Mouse (Mus musculus): ENCODE measurements around the gene Card11.

The Card11 gene

DNA sequence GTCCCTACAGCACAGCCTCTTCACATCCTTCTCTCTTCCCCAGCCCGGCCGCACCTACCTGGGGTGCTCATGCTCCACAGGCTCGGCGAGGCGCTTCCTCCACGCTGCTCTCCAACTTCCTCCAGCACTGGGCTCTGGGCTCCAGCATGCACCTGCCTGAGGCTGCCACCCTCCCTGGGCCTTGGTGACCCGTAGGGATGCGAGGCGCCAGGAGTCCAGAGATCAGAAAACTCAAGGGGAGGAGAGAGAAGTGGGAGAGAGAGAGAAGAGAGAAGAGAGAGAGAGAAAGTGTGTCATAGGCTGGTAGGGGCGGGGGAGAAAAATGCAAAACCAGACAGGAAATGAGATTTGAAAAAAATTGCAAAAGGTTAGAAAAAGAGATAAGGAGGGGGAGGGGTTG lies at the start of gene Card11:
TSS of gene Card11 (minus strand) at position 234 of the 400 bp plus-strand sequence.
- peak; percentile 70 for DNase-seq (ENCODE audit: low read depth)

DNA sequence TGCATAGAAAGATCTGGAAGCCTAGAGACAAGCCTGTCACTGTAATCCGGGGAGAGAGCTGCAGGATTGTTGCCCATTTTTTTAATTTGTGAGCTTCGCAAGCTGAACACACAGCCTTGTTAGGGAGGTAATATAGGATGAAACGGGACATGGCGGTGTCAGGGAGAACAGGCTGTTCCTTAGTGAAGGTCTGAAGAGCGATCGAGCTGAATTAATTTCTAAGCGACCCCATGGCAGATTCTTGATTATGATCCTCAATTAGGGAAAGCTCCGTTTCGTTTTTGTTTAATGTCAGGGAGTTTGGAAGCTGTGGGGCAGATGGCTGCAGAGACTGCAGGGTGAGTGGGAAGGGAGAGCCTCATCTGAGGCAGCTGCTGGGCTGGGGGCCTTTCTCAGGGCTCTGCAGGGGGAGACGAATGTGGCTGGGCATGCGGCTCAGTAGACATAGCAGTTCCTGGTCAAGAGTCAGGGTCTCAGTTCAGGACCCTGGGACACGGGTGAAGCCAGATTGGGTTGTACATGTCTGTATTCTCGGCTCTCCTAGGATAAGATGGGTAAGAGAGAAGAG lies 47.4 kb upstream of the Card11 start:
- DNase-seq (ENCODE audit: low read depth), result no peak

DNA sequence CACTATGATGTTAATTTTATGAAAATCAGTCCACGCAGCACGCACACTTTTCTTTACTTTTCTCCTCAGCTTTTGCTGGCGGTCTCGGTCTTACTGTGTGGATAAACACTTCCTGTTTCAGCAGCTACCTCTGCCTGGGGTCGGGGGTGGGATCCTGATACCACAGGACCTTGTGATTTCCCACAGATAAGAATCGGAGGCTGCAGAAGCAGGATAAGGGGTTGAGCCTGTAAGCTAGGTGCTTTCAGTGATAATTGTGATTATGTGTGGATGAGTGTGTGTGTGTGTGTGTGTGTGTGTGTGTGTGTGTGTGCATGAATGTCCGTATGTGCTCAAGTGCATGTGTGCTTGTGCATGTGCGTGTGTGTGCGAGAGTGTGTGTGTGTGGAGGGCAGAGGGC lies 44.6 kb upstream of the Card11 start:
- DNase-seq (ENCODE audit: low read depth), result peak; percentile 94

DNA sequence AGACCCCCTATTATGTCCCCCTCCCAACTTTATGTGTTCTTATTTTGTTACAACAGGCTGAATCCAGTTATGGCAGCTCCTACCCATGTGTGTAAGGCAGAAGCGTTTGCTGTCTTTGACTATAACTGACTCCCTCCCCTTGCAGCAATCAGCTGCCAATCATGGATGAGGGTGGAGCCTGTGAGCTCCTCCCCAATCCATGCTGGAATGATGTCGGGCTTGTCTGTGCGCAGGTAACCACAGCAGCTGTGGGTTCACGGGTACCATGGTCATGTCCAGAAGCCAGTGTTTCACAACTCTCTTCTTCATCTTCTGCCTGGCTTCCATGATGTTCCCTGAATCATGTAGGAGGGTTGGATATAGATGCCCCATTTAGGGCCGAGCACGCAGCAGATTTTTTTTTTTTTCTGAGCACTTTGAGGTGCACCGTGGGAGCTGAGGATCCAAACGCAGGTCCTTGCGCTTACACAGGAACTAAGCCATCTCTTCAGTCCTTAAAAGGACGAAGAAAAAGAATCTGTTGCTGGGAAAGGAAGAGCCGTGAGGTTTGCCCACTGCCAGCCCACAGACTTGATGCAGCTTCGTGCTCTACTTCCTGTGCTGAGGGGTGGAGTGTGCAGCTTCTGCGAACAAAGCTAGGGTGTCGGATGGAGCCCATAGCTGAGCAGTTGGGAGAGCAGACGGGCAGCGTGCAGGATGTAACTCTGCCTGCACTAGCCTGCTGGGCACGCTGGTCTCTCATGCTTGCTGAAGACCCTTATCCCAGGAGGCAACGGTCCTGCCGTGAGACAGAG lies 43.5 kb upstream of the Card11 start:
- DNase-seq (ENCODE audit: low read depth), result peak; percentile 92

DNA sequence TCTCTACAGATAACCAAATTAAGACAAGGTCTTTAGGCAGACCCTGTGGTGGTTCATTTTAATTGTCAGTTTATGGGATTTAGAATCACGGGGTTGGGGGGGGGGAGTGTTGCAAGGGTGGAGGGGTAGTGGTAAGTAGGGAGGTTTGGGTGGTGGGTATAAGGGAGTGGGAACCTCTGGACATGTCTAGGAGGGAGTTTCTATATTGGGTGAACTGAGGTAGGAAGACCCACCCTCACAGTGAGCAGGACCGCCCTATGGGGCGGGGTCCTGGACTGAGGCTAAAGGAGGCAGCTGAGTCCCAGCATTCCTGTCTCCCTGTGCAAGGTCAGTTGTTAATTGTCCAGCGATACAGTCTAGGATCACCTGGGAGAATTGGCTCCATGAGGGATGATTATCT lies 42.0 kb upstream of the Card11 start:
- DNase-seq (ENCODE audit: low read depth), result no peak

DNA sequence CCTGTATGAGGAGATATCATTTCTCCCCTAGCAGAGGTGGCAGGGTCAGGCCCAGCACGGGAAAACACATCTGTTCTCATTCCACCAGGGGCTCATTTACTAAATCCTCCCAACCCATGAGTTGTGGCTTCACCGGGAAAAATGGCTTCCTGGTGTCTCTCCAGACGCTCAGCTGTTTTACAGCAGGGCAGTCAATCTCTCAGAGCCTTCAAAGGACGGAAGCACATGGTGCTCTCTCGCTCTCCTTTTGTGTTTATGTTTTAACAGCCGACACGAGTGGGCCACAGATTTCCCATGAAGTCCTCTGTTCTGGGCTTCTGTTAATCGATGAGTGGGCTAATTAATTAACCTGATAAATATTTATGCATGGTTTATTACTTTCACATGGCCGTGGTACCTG lies 40.5 kb upstream of the Card11 start:
- no peak for DNase-seq (ENCODE audit: low read depth)

DNA sequence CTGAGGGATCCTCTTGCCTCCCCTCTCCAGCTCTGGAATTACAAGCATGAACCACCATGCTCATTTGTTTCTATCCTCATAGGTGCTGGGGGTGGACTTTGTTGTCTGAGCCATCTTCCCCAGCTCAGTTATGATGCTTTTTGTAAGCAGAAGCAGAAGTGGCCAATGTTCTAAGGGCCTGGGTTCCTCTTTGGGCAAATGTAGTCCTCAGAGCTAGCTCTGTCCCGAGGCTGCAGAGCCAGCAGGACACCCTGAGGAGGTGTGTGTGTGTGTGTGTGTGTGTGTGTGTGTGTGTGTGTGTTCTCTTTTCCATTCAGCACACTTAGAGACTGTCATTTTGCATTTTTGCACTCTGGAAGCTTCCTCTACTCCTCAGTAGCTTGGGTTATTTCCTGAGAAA lies 38.0 kb upstream of the Card11 start:
- no peak for DNase-seq (ENCODE audit: low read depth)

DNA sequence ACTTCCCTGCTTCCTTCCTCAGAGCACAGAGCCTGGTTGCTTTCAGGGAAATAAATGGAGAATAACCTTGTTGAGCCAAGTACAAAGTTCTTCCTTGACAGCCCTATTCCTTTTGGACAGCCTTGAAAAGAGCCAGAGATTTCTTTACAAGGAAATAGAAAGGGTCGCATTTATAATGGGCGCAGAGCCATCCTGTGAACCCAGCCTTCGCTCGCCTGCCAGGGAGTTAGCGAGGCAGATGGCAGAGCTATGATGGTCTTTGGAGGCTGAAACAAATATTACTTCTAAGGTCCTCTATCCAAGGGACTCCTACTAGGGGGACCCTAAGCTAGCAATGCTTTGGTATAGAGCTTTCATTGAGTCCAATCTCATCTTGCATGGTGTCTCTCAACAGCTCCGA lies 35.0 kb upstream of the Card11 start:
- DNase-seq (ENCODE audit: low read depth), result no peak

DNA sequence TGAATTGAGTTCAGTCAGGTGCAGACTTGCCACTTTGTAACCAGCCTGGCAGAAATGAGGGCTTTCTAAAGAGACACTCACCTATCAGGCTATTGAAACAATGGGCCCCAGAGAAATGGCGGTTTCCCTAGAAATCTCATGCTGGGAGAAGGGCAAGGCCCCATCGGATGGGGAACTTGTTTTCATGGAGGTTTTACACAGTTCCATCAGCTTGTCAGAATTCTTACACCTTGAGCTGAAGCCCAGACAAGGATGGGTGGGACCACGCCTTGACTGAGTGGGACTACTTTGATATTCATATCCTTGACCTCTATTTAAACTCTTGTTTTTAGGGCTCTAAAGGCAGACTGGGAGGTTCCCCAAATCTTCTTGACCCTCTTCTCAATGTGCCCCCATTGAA lies 33.9 kb upstream of the Card11 start:
- DNase-seq (ENCODE audit: low read depth), result no peak

DNA sequence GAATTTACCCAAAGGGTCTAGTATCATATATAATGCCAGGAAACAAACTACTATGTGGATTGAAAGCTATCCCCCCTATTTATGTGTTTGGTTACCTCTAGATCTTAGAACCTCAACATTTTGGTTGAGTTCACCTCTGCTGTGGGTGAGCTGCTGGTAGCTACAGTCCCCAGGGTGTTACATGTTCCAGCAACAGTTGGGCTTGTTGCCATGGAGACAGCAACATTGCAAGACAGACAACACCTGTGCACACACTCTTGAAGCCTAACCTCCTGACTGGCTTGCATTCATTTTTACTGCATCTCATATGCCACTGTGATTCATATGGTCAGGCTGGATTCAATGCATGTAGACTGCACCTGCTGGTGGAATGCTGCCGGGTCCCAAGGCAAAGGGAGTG lies 32.6 kb upstream of the Card11 start:
- no peak for DNase-seq (ENCODE audit: low read depth)

DNA sequence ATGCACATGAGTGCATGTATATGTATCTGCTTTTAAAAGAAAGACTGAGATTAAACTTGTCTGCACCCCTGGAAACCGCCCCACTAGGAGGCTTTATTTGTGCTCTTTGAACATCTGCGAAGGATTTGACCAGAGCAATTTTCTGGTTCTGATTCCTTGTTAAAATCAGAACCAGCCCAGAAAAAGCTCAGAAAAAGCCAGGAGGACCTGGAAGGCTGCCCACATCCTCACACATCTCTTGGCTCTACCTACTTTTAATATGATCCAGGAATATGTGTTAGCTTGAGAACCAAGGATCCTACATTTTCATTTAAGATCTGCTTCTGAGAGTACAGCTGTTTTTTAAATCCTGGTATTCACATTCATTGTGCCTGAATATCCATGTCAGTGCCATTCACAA lies 29.0 kb upstream of the Card11 start:
- DNase-seq (ENCODE audit: low read depth), result no peak

DNA sequence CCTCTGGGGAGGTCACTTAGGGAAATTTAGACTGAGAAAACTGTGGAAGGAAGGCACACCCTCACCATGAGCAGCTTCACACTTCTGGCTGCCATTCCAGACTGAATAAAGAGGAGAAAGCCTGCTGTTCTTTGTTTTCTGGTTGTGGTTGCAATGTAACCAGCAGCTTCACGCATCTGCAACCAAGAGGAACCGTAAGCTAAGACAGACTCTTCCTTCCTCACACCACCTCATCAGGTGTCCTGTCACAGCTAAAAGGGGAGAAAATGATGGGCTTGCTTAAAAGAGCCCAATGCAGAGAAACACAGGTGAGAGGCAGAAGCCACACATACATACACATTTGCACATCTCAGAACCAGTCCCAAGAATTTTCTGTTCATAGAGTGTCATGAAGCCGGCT lies 25.3 kb upstream of the Card11 start:
- no peak for DNase-seq (ENCODE audit: low read depth)

DNA sequence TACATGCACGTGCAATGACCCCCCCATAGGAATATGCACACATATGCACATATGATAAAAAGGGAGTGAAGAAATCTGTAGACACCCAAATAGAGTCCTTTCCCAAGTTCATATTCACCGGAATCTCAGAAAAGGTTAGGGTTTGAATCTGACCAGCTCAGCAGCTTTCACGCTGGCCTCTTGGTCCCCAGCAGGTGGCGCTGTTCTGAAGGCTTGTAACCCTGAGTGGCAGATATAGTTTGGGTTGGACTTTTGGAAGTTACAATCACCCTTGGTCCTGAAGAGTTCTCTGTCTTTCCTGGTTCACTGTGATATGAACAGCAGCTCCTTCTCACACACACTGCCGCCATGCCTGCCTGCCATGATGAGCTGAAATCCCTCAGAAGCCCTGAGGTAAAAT lies 24.1 kb upstream of the Card11 start:
- peak; percentile 69 for DNase-seq (ENCODE audit: low read depth)

DNA sequence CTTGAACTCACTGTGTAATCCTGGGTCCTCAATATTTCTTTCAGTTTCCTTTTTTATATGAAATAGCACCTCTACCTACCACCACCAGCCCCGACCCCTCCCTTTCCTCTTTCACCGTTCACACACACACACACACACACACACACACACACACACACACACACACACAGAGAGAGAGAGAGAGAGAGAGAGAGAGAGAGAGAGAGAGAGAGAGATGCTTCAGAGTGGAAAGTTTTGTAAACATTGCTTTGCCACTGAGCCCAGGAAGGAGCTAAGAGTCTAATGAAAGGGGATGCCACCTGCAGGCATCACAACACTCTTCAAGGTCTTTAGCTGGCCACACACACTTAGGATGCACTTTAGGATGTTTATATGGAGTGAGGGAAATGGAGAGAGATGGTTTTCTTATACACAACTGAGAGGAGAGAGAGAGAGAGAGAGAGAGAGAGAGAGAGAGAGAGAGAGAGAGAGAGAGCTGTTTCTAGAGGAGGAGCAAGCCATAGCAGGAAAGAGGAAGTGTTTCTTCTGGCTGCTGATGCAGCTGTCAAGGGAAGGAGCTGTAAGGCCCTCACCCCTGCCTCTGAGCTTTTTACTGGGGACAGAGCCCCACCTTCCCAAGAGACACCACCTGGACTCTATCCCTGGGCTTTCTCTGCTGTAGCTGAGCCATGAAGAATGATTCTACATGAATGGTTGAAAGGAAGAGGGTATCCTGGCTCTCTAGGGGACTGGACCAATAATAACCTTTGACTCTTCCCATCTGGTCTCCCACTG lies 17.7 kb upstream of the Card11 start:
- DNase-seq (ENCODE audit: low read depth), result peak; percentile 64

DNA sequence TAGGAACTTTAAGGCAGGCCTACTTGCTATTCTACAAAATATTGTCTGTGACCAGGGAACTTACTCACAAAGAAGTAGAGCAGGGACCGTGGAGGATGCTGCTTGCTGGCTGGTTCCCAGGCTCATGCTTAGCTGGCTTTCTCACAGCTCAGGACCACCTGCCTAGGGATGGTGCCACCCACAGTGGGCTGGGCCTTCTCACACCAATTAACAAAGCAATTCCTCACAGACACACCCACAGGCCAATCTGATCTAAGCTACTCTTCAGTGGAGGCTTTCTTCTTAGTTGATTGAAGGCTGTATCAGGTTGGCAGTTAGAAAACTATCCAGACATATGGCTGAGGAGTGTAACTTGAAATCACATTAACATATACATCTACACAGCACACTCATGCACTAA lies 15.7 kb upstream of the Card11 start:
- DNase-seq (ENCODE audit: low read depth), result no peak

DNA sequence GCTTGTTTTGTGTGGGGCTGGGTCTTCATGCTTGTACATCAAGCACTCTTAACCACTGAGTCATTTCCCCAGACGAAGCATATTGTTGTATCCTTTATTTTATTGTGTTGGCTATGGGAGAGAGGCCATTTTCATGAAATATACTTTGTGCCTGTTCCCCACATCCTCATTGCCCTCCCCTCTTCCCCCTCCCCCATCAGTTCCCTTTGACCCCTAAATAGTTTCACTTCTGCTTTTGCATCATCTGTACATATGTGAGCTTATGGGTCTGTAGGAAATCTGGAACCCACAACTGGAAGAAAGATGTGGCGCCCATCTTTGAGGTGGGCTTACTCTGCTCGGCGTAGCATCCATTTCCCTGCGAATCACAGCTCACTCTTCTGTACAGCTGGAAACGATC lies 13.8 kb upstream of the Card11 start:
- DNase-seq (ENCODE audit: low read depth), result no peak

DNA sequence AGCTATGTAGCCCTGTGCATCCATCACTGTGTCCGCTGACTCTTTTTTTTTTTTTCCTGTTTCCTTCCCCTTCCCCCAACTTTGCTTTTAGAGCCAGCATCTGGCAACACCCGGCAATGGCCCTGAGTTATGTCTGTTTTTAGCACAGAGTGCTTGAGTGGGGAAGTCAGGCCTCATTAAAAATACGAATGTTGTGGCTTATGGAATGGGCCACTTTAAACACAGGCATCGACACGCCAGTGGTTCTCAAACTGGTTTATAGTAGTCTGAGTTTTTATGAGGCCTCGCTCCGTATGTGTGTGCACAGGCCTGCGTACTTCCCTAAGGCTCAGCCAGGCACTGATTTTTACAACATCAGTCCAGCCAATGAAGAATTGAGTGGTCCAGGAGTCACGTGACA lies 13.1 kb upstream of the Card11 start:
- DNase-seq (ENCODE audit: low read depth), result no peak

DNA sequence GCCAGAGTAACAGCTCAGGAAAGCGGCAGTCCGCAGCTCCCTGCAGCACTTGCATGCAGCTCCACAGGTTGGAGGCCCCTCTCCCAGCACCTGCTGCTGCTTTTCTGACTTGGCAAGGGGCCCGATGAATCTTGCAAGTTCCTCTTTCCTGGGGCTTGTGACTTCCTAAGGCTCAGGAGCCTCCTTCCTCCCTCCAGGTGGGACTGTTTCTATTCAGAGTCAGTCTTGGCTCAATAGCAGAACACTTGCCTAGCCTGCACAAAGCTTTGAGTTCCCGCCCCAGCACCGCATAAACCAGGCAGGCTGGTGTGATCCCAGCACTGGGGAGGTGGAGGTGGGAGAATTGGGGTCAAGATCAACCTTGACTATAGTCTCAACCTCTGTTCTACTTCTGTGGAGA lies 5.1 kb upstream of the Card11 start:
- DNase-seq (ENCODE audit: low read depth), result no peak

DNA sequence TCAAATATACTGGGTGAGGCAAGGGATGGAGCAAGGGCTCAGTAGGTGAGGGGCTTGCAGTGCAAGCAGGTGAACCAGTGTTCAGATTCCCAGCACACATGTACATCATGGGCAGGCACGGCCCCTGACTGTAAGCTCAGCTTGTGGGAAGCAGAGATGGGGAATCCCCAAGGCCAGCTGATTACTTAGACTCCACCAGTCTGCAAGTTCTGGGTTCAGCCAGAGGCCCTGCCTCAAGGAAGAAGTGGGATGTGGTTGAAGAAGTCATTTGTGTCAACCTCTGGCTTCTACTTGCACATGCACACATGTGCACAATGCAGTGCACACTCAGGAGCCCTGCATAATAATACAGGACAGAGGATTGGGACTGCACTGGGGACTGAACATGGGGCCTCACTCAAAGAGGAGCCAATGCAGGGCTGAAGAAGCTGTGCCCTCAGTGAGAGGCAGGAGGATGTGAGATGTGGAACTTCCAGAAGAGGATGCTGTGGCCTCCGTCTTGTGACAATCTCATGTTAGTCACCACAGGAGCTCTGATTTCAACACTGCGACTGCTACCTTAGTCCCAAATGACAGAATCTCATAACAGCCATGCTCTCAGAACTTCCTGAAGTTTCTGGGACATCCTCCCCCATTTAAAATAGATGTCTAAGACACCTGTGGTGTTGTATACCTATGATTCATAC lies 3.8 kb upstream of the Card11 start:
- DNase-seq (ENCODE audit: low read depth), result peak; percentile 53

DNA sequence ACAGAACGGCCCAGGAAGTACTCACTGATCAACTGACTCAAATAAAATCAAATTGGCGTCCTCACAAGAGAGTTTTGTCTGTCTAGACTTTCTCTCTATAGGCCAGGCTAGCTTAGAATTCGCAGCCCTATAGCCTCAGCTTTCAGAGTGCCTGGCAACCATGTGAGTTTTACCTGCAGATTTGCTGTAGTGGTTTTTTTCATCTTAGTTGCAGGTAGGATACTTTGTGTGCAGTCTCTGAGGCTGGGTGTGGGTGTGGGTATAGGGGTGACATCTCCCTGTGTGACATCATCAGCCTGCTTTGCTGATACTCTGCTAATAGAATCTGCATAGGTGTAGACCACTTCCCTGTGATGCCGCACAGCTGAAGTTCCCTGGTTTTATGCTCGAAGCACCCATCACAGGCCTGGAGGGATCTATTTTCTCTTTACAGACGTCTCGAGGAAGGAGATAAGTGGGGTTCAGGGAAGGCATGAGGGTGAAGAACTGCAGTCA lies 1.2 kb downstream of the Card11 start:
- no peak for DNase-seq (ENCODE audit: low read depth)

DNA sequence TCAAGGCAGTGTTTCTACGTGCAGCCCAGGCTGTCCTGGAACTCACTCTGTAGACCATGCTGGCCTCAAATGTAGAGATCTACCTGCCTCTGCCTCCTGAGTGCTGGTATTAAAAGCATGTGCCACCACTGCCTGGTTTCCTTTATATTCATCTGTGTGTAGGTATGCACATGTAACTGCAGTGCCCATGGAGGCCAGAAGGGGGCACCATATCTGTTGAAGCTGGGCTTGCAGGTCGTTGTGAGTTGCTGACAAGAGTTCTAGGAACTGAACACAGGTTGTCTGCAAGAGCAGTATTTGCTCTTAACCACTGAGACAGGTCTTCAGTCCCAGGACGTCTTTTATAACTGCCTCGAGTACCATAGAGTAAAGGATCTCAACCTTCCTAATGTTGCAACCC lies 2.6 kb downstream of the Card11 start:
- DNase-seq (ENCODE audit: low read depth), result peak; percentile 62

Data from 416B (cell line).